Mouse (Mus musculus): ENCODE data around the gene Drc1. TPM values are rescaled to one million over a fixed set of nuclear protein-coding genes. Genes with fewer than 3 reads are reported as not detected.

The Drc1 gene
- total RNA-seq (2023): not detected

GRCm38 (mm10) chr5:30281291-30281732 is at the start of gene Drc1:
Gene Drc1, plus strand, starts transcription at chr5:30281388.

GRCm38 (mm10) chr5:30232271-30232971 is 48.8 kb upstream of the Drc1 start, which contains the start of gene Selenoi:
Gene Selenoi, plus strand, starts transcription at chr5:30232581.

Other genes with a start within 250 kb of the Drc1 start
- gene Tyms, start 207.8 kb upstream of the Drc1 start, total RNA-seq (2023): 1 to 10 TPM; 2.0 to 2.3 TPM
- not detected for gene Garem2, start 176.2 kb upstream of the Drc1 start, total RNA-seq (2023)
- gene 3110082J24Rik, start 175.3 kb upstream of the Drc1 start, total RNA-seq (2023): not detected
- gene Hadha, start 126.2 kb upstream of the Drc1 start, total RNA-seq (2023): 10 to 100 TPM; 81.3 to 83.3 TPM
- 10 to 100 TPM; 73.6 to 74.6 TPM for gene Hadhb, start 126.1 kb upstream of the Drc1 start, total RNA-seq (2023)
- gene Adgrf3, start 75.7 kb upstream of the Drc1 start, total RNA-seq (2023): not detected
- 10 to 100 TPM; 13.8 to 17.3 TPM for gene Selenoi, start 48.8 kb upstream of the Drc1 start, total RNA-seq (2023)
- 1 to 10 TPM; 1.0 to 1.2 TPM for gene Otof, start 180.5 kb downstream of the Drc1 start, total RNA-seq (2023)
- gene 1700001C02Rik, start 184.7 kb downstream of the Drc1 start, total RNA-seq (2023): not detected